Mouse (Mus musculus): ENCODE measurements around the gene Shc4.

Gene Shc4

GRCm38 (mm10) chr2:125684559-125685440, 39.1 kb downstream of the Shc4 start:
- DNase-seq (ENCODE audit: low spot score), result no peak

- DNase-seq (ENCODE audit: low spot score), result no peak
These were observed 40.1 kb downstream of the Shc4 start for GRCm38 (mm10) chr2:125683895-125684294.

- DNase-seq (ENCODE audit: low spot score), result no peak
These were observed 42.1 kb downstream of the Shc4 start for GRCm38 (mm10) chr2:125681811-125682210.

GRCm38 (mm10) chr2:125672957-125673631, 50.9 kb downstream of the Shc4 start, which contains the start of gene Eid1:
Gene Eid1, plus strand, starts transcription at chr2:125673095.
- DNase-seq (ENCODE audit: low spot score), result peak; percentile 69

GRCm38 (mm10) chr2:125672568-125672956, 51.4 kb downstream of the Shc4 start:
- no peak for DNase-seq (ENCODE audit: low spot score)

GRCm38 (mm10) chr2:125670846-125671245, 53.1 kb downstream of the Shc4 start:
- no peak for DNase-seq (ENCODE audit: low spot score)

GRCm38 (mm10) chr2:125667721-125668120, 56.2 kb downstream of the Shc4 start:
- no peak for DNase-seq (ENCODE audit: low spot score)

GRCm38 (mm10) chr2:125667184-125667583, 56.8 kb downstream of the Shc4 start:
- no peak for DNase-seq (ENCODE audit: low spot score)

- DNase-seq (ENCODE audit: low spot score), result no peak
These were observed 57.3 kb downstream of the Shc4 start for GRCm38 (mm10) chr2:125666668-125667067.

GRCm38 (mm10) chr2:125665909-125666308, 58.0 kb downstream of the Shc4 start:
- no peak for DNase-seq (ENCODE audit: low spot score)

GRCm38 (mm10) chr2:125665213-125665612, 58.7 kb downstream of the Shc4 start:
- DNase-seq (ENCODE audit: low spot score), result no peak

- DNase-seq (ENCODE audit: low spot score), result no peak
These were observed 61.4 kb downstream of the Shc4 start for GRCm38 (mm10) chr2:125662517-125662916.

- DNase-seq (ENCODE audit: low spot score), result no peak
These were observed 62.8 kb downstream of the Shc4 start for GRCm38 (mm10) chr2:125661156-125661555.

GRCm38 (mm10) chr2:125660537-125661130, 63.3 kb downstream of the Shc4 start:
- no peak for DNase-seq (ENCODE audit: low spot score)

GRCm38 (mm10) chr2:125659823-125660536, 64.0 kb downstream of the Shc4 start:
- peak; percentile 69 for DNase-seq (ENCODE audit: low spot score)

- no peak for DNase-seq (ENCODE audit: low spot score)
These were observed 68.6 kb downstream of the Shc4 start for GRCm38 (mm10) chr2:125655391-125655790.

GRCm38 (mm10) chr2:125653286-125653685, 70.7 kb downstream of the Shc4 start:
- no peak for DNase-seq (ENCODE audit: low spot score)

- no peak for DNase-seq (ENCODE audit: low spot score)
These were observed 72.4 kb downstream of the Shc4 start for GRCm38 (mm10) chr2:125651563-125651962.

- DNase-seq (ENCODE audit: low spot score), result no peak
These were observed 73.1 kb downstream of the Shc4 start for GRCm38 (mm10) chr2:125650742-125651352.

GRCm38 (mm10) chr2:125650038-125650437, 73.9 kb downstream of the Shc4 start:
- no peak for DNase-seq (ENCODE audit: low spot score)

GRCm38 (mm10) chr2:125644912-125645311, 79.0 kb downstream of the Shc4 start:
- no peak for DNase-seq (ENCODE audit: low spot score)

- no peak for DNase-seq (ENCODE audit: low spot score)
These were observed 86.6 kb downstream of the Shc4 start for GRCm38 (mm10) chr2:125637331-125637730.
